Mouse (Mus musculus) retina, postnatal 1 day (tissue): ENCODE results near the gene Serpinh1.

Experiments used
- DNase-seq: peaks from one replicate; pipeline ENCODE4 v3.0.0-alpha.2; 2012

Serpinh1 gene

GRCm38 (mm10) chr7:99323321-99323700, 29.7 kb downstream of the Serpinh1 start:
- DNase-seq, result no peak

GRCm38 (mm10) chr7:99322691-99323320, 30.2 kb downstream of the Serpinh1 start:
- DNase-seq, result no peak

- peak; percentile 38 for DNase-seq
Observed at GRCm38 (mm10) chr7:99320524-99320923, 32.5 kb downstream of the Serpinh1 start.

- DNase-seq, result no peak
Observed at GRCm38 (mm10) chr7:99317475-99317874, 35.6 kb downstream of the Serpinh1 start.

GRCm38 (mm10) chr7:99316207-99316606, 36.8 kb downstream of the Serpinh1 start:
- DNase-seq, result no peak

- DNase-seq, result no peak
Observed at GRCm38 (mm10) chr7:99314565-99314964, 38.5 kb downstream of the Serpinh1 start.

GRCm38 (mm10) chr7:99313253-99313652, 39.8 kb downstream of the Serpinh1 start:
- no peak for DNase-seq

GRCm38 (mm10) chr7:99312671-99313143, 40.3 kb downstream of the Serpinh1 start:
- peak; percentile 76 for DNase-seq

- peak; percentile 51 for DNase-seq
Observed at GRCm38 (mm10) chr7:99312058-99312457, 41.0 kb downstream of the Serpinh1 start.

GRCm38 (mm10) chr7:99311433-99311832, 41.6 kb downstream of the Serpinh1 start:
- no peak for DNase-seq

- DNase-seq, result peak; percentile 39
Observed at GRCm38 (mm10) chr7:99306640-99307039, 46.4 kb downstream of the Serpinh1 start.

GRCm38 (mm10) chr7:99305688-99306087, 47.4 kb downstream of the Serpinh1 start:
- no peak for DNase-seq

GRCm38 (mm10) chr7:99304949-99305372, 48.1 kb downstream of the Serpinh1 start:
- DNase-seq, result peak; percentile 58

- peak; percentile 84 for DNase-seq
Observed at GRCm38 (mm10) chr7:99304029-99304428, 49.0 kb downstream of the Serpinh1 start.

- no peak for DNase-seq
Observed at GRCm38 (mm10) chr7:99300650-99301175, 52.3 kb downstream of the Serpinh1 start.
